Mouse (Mus musculus) forebrain, postnatal 0 days (tissue): ENCODE data around the gene Litaf. TPM values are rescaled to one million over a fixed set of nuclear protein-coding genes. Genes with fewer than 3 reads are reported as not detected.

ENCODE experiments used
- ATAC-seq: fragments of 200-750 bp; cut with Nextera tagmentation; 2 replicates; pipeline ENCODE4 v1.8.0; 2017; ENCODE audit warnings: mild to moderate bottlenecking, moderate library complexity
- DNase-seq: peaks from one replicate; pipeline ENCODE4 v3.0.0-alpha.2; 2015
- H3K27ac ChIP-seq: fragments of 300-500 bp; sonication (generic); 2 replicates; pipeline ENCODE4 v1.5.1; 2014; ENCODE audit warnings: low read depth, mild to moderate bottlenecking, antibody characterized with exemption, low read length, moderate library complexity, mixed read lengths
- H3K27me3 ChIP-seq: fragments of 300-500 bp; sonication (generic); 2 replicates; pipeline ENCODE4 v1.6.1; 2014; ENCODE audit warnings: mild to moderate bottlenecking, low read length, mixed read lengths; ENCODE audit not compliant: insufficient read depth
- H3K36me3 ChIP-seq: fragments of 300-500 bp; sonication (generic); 2 replicates; pipeline ENCODE4 v1.6.1; 2014; ENCODE audit warnings: mild to moderate bottlenecking, moderate library complexity; ENCODE audit not compliant: insufficient read depth
- H3K4me1 ChIP-seq: fragments of 300-500 bp; sonication (generic); 2 replicates; pipeline ENCODE4 v1.6.1; 2014; ENCODE audit warnings: antibody characterized with exemption; ENCODE audit not compliant: insufficient read depth
- H3K4me2 ChIP-seq: fragments of 300-500 bp; sonication (generic); 2 replicates; pipeline ENCODE4 v1.6.1; 2014; ENCODE audit warnings: low read depth, mild to moderate bottlenecking, moderate library complexity
- H3K4me3 ChIP-seq: fragments of 300-500 bp; sonication (generic); 2 replicates; pipeline ENCODE4 v1.5.1; 2014; ENCODE audit warnings: low read depth, low read length, mixed read lengths
- H3K9ac ChIP-seq: fragments of 300-500 bp; sonication (generic); 2 replicates; pipeline ENCODE4 v1.6.1; 2014; ENCODE audit warnings: mild to moderate bottlenecking
- H3K9me3 ChIP-seq: fragments of 300-500 bp; sonication (generic); 2 replicates; pipeline ENCODE4 v1.6.1; 2016; ENCODE audit warnings: low read length
- CTCF ChIP-seq: sonication (generic); IDR thresholded peaks from 2 replicates; pipeline ENCODE4 v1.5.1; 2016; ENCODE audit warnings: antibody characterized with exemption, control low read depth, low read depth
- WGBS: fragments of 180-500 bp; shearing (Covaris S2); extraction: QIAGEN DNeasy Blood & Tissue Kit; methylation state at CpG from one replicate; pipeline ENCODE4 v1.1.7; 2014; 5-methylcytosine and 5-hydroxymethylcytosine counted together
- polyA plus RNA-seq: library from polyadenylated mRNA; unstranded; fragments of >200 nt; fragmentation: Nextera tagmentation; extraction: Ambion mirVana; gene quantifications from 2 replicates; pipeline ENCODE4 v1.2.1, GENCODE M21; 2015
- total RNA-seq: library from RNA; depleted of rRNA; stranded (reverse); fragments of >200 nt; gene quantifications from 2 replicates; pipeline ENCODE4 v1.2.3, GENCODE M21; 2014; rRNA removed

Litaf gene
- total RNA-seq (11.4 and 16.9 TPM in 2 replicates), polyA plus RNA-seq (20.7 and 24.0 TPM in 2 replicates)

- DNase-seq (peak; percentile 99), ATAC-seq (peak; percentile 99)
- H3K4me2 ChIP-seq = peak within 1 kb of the TSS; percentile 74
- peaks cover 37% of the 10 kb centered on the region for H3K4me1 ChIP-seq
- peak within 1 kb of the TSS; percentile 96 for H3K27ac ChIP-seq
- H3K27me3 ChIP-seq = no peaks in the 10 kb centered on the region
- 0 out of 2 replicates have a peak, but pooled peaks cover 1% of the 10 kb centered on the region for H3K36me3 ChIP-seq
- 1% methylated on average over 76 of the region's 78 CpGs for WGBS
- TF ChIP-seq CTCF = peak; percentile 48
- peak within 1 kb of the TSS; percentile 100 for H3K9ac ChIP-seq
- H3K9me3 ChIP-seq = no peaks in the 10 kb centered on the region
- H3K4me3 ChIP-seq = peak within 1 kb of the TSS; percentile 90
Measured at GRCm38 (mm10) chr16:11066029-11066832, at the start of gene Litaf. Litaf (minus strand) TSS chr16:11066157.

- Histone ChIP-seq H3K9me3 (no peaks in the 10 kb centered on the region), H3K27me3 (no peaks in the 10 kb centered on the region), H3K4me3 (no peak overlapping the region), H3K36me3 (0 out of 2 replicates have a peak, but pooled peaks cover 3% of the 10 kb centered on the region), H3K27ac (no peak overlapping the region), H3K4me2 (no peak overlapping the region), H3K4me1 (no peaks in the 10 kb centered on the region), H3K9ac (no peak overlapping the region)
- DNase-seq (peak; percentile 46), ATAC-seq (no peak)
- 72% methylated on average over 4 of the region's 4 CpGs for WGBS
- TF ChIP-seq CTCF = peak; percentile 83
Measured at GRCm38 (mm10) chr16:11109198-11109740, 43.3 kb upstream of the Litaf start.

DNA sequence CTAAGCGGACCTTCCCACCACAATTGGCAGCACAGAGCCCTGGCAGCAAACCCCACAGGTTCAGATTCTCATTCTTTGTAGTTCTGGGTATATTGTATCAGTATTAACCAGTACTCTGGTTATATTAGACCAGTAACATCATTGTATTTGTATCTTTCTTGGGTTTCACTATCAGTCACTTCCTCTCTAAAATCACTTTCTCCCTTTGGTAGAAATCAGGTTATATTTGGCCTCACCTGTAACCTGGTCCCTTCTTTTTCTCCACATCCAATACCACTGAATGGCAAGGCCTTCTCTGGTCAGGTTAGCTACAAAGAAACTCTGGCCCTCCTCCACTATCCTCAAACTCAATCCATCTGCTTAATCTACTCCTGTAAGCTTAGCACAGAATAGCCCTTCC is 38.9 kb upstream of the Litaf start:
- H3K4me3 ChIP-seq = no peak overlapping the region
- H3K27ac ChIP-seq = no peak overlapping the region
- H3K27me3 ChIP-seq = no peaks in the 10 kb centered on the region
- no peak overlapping the region for H3K9ac ChIP-seq
- TF ChIP-seq CTCF = no peak
- H3K4me1 ChIP-seq = no peaks in the 10 kb centered on the region
- DNase-seq (no peak), ATAC-seq (no peak)
- no peak overlapping the region for H3K4me2 ChIP-seq
- H3K36me3 ChIP-seq = peaks cover 14% of the 10 kb centered on the region; the same call in 1 of the 2 replicates
- WGBS = 81% methylated on average over 1 of the region's 1 CpGs
- H3K9me3 ChIP-seq = no peaks in the 10 kb centered on the region

DNA sequence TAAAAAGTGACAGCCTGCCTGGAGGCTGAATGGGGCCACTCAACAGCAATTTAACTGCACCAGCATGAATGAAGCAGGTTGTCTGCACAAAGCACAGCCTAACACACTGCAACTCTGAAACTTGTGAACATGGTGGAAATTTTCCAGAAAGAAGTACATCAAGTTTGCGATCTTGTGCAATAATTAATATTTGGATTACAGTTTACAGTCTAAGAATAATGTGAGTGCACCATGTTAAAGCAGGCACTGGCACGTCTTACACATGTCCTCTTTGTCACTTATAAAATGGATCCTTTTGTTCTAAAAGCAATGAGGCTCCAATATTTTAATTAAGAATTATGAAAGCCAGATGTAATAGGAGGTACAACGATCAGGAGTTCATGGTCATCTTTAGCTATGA is 31.3 kb upstream of the Litaf start:
- no peak overlapping the region for H3K4me3 ChIP-seq
- no peaks in the 10 kb centered on the region for H3K27me3 ChIP-seq
- no peak overlapping the region for H3K27ac ChIP-seq
- 72% methylated on average over 3 of the region's 3 CpGs for WGBS
- no peak overlapping the region for H3K9ac ChIP-seq
- H3K4me1 ChIP-seq = no peaks in the 10 kb centered on the region
- H3K36me3 ChIP-seq = 0 out of 2 replicates have a peak, but pooled peaks cover 13% of the 10 kb centered on the region
- no peaks in the 10 kb centered on the region for H3K9me3 ChIP-seq
- no peak for TF ChIP-seq CTCF
- no peak overlapping the region for H3K4me2 ChIP-seq
- DNase-seq = no peak
- no peak for ATAC-seq

DNA sequence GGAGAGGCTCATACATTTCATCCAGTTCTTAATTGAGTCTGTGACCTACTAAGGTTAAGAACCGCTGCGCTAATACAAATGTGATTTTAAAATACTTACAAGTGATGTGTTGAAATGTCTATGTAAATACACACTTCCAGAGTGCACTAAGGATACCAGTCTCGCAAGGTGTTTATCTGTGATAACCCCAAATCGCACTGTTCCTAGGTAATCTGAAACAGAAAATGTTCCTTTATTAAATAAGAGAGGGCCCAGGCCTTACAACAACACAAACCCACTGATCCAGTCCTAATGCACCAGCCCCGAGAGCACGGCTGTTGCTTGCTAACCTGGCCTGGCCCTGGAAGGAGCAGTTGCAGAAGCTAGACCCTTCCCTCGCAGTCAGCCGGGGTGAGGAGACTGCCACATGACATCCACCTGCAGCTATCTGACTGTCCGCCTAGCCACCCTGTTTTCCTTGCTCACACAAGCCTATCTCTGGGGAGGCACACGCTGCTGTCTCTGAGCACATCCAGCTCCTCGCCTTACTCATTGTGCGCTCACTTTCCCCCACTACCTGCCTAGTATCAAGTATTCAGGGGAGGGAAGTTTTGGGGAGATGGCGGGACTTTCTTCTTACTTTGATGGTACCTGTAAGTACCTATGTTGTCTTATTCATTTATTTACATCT is 27.9 kb upstream of the Litaf start:
- Histone ChIP-seq H3K9me3 (no peaks in the 10 kb centered on the region), H3K27ac (no peak overlapping the region), H3K9ac (no peak overlapping the region), H3K4me3 (no peak overlapping the region), H3K27me3 (no peaks in the 10 kb centered on the region), H3K4me1 (no peaks in the 10 kb centered on the region), H3K36me3 (peaks cover 29% of the 10 kb centered on the region), H3K4me2 (no peak overlapping the region)
- no peak for TF ChIP-seq CTCF
- DNase-seq (no peak), ATAC-seq (no peak)
- 93% methylated on average over 13 of the region's 13 CpGs for WGBS

GRCm38 (mm10) chr16:11092523-11092922 is 26.6 kb upstream of the Litaf start:
- no peak overlapping the region for H3K9ac ChIP-seq
- H3K36me3 ChIP-seq = peaks cover 38% of the 10 kb centered on the region
- ATAC-seq = no peak
- DNase-seq = no peak
- no peaks in the 10 kb centered on the region for H3K9me3 ChIP-seq
- no peak overlapping the region for H3K4me2 ChIP-seq
- no peak for TF ChIP-seq CTCF
- WGBS = 91% methylated on average over 3 of the region's 3 CpGs
- no peak overlapping the region for H3K27ac ChIP-seq
- H3K4me1 ChIP-seq = no peaks in the 10 kb centered on the region
- H3K27me3 ChIP-seq = no peaks in the 10 kb centered on the region
- no peak overlapping the region for H3K4me3 ChIP-seq

- H3K9me3 ChIP-seq = no peaks in the 10 kb centered on the region
- ATAC-seq = no peak
Measured at GRCm38 (mm10) chr16:11092061-11092460, 26.1 kb upstream of the Litaf start.

More at GRCm38 (mm10) chr16:11092061-11092460, 26.1 kb upstream of the Litaf start:
- H3K27ac ChIP-seq = no peak overlapping the region
- H3K4me3 ChIP-seq = no peak overlapping the region
- H3K27me3 ChIP-seq = no peaks in the 10 kb centered on the region
- no peaks in the 10 kb centered on the region for H3K4me1 ChIP-seq
- no peak overlapping the region for H3K9ac ChIP-seq
- DNase-seq = no peak
- TF ChIP-seq CTCF = no peak
- peaks cover 38% of the 10 kb centered on the region for H3K36me3 ChIP-seq
- 78% methylated on average over 4 of the region's 4 CpGs for WGBS
- H3K4me2 ChIP-seq = no peak overlapping the region
